Mouse (Mus musculus) adipose tissue, adult 10 weeks (tissue): ENCODE measurements around the gene Ccdc27. TPM values are rescaled to one million over a fixed set of nuclear protein-coding genes. Genes with fewer than 3 reads are reported as not detected.

Experiments used
- polyA plus RNA-seq: library from polyadenylated mRNA; stranded (reverse); fragments of 350-450 nt; fragmentation: Illumina TruSeq; extraction: RNeasy Lipid Tissue Mini Kit (QIAGEN cat#74804); gene quantifications from one replicate; pipeline ENCODE4 v1.2.3, GENCODE M21; 2014; ENCODE audit warnings: low read depth, low replicate concordance

Ccdc27 gene
- polyA plus RNA-seq, result 1.4 TPM

DNA sequence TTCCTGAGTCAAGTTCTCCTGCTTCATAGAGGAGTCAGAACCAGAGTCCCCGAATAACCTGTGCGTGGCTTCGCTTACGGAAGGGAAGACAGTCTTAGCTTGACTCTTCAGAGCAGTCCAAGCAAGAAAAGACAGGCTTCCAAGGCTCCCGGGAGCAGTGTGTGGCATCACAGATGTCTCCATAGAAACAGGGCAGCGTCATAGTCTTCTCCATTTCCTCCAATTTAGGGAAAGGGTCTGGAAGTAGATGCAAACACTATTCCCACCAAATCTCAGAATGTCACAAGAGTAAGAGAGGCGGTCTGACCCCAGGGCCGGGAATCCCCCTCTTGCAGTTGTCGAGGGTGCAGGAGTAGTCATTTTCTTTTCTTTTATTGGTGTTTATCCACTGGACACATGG is at the start of gene Ccdc27:
TSS of gene Ccdc27 (minus strand) at position 101 of the 400 bp plus-strand sequence.

GRCm38 (mm10) chr4:154025641-154026440 is 16.6 kb downstream of the Ccdc27 start, which contains the start of gene Smim1:
Gene Smim1, minus strand, starts transcription at chr4:154026230.

GRCm38 (mm10) chr4:154011646-154012089 is 30.8 kb downstream of the Ccdc27 start, which contains the start of gene Lrrc47:
Gene Lrrc47, plus strand, starts transcription at chr4:154011731.

Other genes with a start within 250 kb of the Ccdc27 start
- 24.2 TPM for gene A430005L14Rik, start 85.4 kb downstream of the Ccdc27 start, polyA plus RNA-seq
- 10.6 TPM for gene Dffb, start 67.6 kb downstream of the Ccdc27 start, polyA plus RNA-seq
- gene Cep104, start 67.5 kb downstream of the Ccdc27 start, polyA plus RNA-seq, result 20.0 TPM
- gene Lrrc47, start 30.9 kb downstream of the Ccdc27 start, polyA plus RNA-seq, result 25.8 TPM
- gene Smim1, start 16.4 kb downstream of the Ccdc27 start, polyA plus RNA-seq, result 172 TPM
- 0.68 TPM for gene Trp73, start 97.5 kb upstream of the Ccdc27 start, polyA plus RNA-seq
- 7.9 TPM for gene Wrap73, start 99.7 kb upstream of the Ccdc27 start, polyA plus RNA-seq
- 117 TPM for gene Tprgl, start 118.0 kb upstream of the Ccdc27 start, polyA plus RNA-seq
- 15.0 TPM for gene Megf6, start 128.1 kb upstream of the Ccdc27 start, polyA plus RNA-seq